Mouse (Mus musculus): ENCODE data around the gene Tfe3. TPM values are rescaled to one million over a fixed set of nuclear protein-coding genes. Genes with fewer than 3 reads are reported as not detected.
"Not testable (repeated sequence)": the region's sequence is repeated elsewhere in the genome, so short reads cannot be mapped to it uniquely, and the experiment has no call there.

Tfe3 gene
- 13.1 and 14.5 TPM in 2 replicates for polyA plus RNA-seq (2014; fragmentation: Nextera tagmentation; extraction: Ambion mirVana)

DNA sequence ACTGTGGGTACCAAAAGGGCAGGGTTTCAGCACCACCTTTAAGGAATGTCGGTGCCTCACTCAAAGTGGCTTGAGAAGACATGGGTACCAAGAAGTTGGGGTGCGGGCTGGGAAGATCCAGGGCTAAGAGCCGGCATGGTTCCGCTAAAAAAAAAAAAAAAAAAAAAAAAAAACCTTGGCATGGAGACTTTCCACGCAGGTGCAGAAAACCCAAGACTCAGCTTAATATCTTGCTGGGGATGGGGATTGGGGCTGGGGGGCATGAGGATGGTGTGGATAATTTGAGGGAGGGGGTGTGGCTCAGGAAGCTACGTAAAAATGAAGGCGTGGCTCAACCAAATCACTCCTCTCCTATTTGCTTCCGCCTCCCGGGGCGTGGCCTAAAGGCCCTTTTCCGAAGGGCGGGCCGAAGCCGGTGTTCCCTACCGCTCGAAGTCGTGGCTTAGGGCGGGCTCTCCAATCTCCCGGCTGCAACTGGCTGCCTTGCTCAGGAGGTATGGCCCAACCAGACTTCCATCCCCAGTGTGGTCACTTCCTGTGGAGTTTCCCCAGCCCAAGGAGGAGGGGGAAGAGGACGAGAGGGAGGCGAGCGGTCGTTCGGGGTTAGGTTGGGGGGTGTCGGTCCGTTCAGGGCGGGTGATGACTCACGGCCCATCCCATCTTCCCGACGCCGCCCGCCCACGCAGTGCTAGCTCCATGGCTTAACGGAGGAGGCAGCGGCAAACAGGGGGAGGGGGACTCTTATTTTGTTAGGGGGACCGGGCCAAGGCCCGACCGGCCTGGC lies at the start of gene Tfe3:
TSS of gene Tfe3 (plus strand) at position 424 of the 784 bp plus-strand sequence.
- peaks cover 12% of the 10 kb centered on the region; the same call in 1 of the 2 replicates for H3K36me3 ChIP-seq (ENCODE audit: control insufficient read depth, insufficient read depth, low read length)
- H3K9me3 ChIP-seq (ENCODE audit: control insufficient read depth, low read length): no peaks in the 10 kb centered on the region
- H3K4me1 ChIP-seq (ENCODE audit: control insufficient read depth in 2 of 2, insufficient read depth in 2 of 2, low read length in 2 of 2): peaks cover 2 to 20% of the 10 kb centered on the region in 2 experiments; a peak in 3 of 4 replicates
- peak within 1 kb of the TSS; percentile 66 to 89 for H3K4me3 ChIP-seq (ENCODE audit: control insufficient read depth in 1 of 2, insufficient read depth in 1 of 2, low read depth in 1 of 2, low read length in 2 of 2)
- WGBS: 19% methylated on average over 38 of the region's 38 CpGs
- H3K27ac ChIP-seq (replicated peaks in 1 of 2; ENCODE audit: control insufficient read depth in 1 of 2, insufficient read depth in 1 of 2, low read depth in 2 of 2, low read length in 2 of 2): peak within 1 kb of the TSS; percentile 64 to 81
- ATAC-seq (ENCODE audit: insufficient number of reproducible peaks, insufficient read depth, low FRiP score, low read depth): peak; percentile 90
- H3K27me3 ChIP-seq (ENCODE audit: control insufficient read depth, insufficient read depth, low read length): no peaks in the 10 kb centered on the region
- H3K9ac ChIP-seq (ENCODE audit: low read length): peak within 1 kb of the TSS; percentile 84
- H3K4me2 ChIP-seq (ENCODE audit: low read length): peak within 1 kb of the TSS; percentile 73

DNA sequence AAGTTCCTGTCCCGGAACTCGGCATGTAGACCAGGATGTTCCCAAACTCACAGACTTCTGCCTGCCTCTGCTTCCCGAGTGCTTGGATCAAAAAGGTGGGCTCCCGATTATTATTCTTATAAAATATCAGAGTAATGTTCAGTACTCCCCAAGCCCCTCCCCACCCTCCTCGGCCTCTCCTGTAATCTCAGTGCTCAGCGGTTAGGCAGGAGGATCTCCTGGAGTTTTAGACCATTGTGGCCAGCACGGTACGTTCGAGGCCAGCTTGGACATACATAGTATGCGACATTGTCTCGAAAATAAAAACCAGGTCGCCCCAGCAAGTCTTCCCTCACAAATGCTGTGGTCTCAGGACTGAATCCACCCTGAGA lies 48.6 kb upstream of the Tfe3 start:
- not testable (repeated sequence) for H3K27ac ChIP-seq (replicated peaks in 1 of 2; ENCODE audit: control insufficient read depth in 1 of 2, insufficient read depth in 1 of 2, low read depth in 2 of 2, low read length in 2 of 2); H3K4me1 ChIP-seq (ENCODE audit: control insufficient read depth in 2 of 2, insufficient read depth in 2 of 2, low read length in 2 of 2); H3K9me3 ChIP-seq (ENCODE audit: control insufficient read depth, low read length); H3K36me3 ChIP-seq (ENCODE audit: control insufficient read depth, insufficient read depth, low read length); H3K27me3 ChIP-seq (ENCODE audit: control insufficient read depth, insufficient read depth, low read length)
- 37% methylated on average over 5 of the region's 12 CpGs for WGBS
- Histone ChIP-seq H3K4me3 (ENCODE audit: control insufficient read depth in 1 of 2, insufficient read depth in 1 of 2, low read depth in 1 of 2, low read length in 2 of 2) (peak overlapping the region; percentile 35 to 39), H3K9ac (ENCODE audit: low read length) (peak overlapping the region; percentile 66), H3K4me2 (ENCODE audit: low read length) (peak overlapping the region; percentile 59)
- peak; percentile 7; the same call in 1 of the 2 replicates for ATAC-seq (ENCODE audit: insufficient number of reproducible peaks, insufficient read depth, low FRiP score, low read depth)

DNA sequence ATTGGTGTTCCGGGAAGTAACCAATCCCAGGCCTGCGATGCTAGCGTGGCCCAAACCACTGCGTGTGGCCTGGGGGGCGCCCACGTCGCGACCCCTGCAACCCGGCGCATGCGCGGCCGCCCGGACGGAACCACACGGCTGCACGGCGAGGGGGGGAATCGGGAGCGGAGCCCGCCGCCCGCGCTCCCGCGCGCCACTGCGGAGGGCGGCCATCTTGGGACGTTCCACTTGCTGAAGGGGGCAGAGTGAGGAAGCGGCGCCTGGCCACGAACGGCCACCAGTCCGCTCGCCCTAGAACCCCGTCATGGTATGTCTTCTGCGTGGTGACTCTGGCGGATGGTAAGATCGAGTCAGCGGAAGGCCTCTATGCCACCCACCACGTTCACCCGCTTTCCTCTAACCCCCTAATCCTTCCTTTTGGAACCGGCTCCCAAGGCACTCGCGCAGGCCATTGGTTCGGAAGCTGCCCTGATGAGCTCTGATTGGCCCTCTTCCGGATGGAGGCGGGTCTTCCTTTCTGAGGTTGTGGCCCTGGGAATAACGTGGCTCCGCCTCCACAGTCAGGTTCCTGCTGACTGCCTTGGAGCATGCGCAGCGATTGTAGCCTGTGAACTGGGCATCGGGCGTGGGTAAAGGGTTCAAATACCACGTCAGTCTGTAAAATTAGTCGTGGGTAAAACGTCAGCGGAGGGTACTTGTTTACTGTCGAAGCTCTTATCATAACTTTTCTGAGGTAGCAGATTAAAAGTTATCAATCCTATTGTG lies 48.0 kb upstream of the Tfe3 start, which contains the start of gene Wdr45:
TSS of gene Wdr45 (plus strand) at position 199 of the 765 bp plus-strand sequence.
- 21% methylated on average over 30 of the region's 60 CpGs for WGBS
- not testable (repeated sequence) for H3K9me3 ChIP-seq (ENCODE audit: control insufficient read depth, low read length); H3K27me3 ChIP-seq (ENCODE audit: control insufficient read depth, insufficient read depth, low read length); H3K27ac ChIP-seq (replicated peaks in 1 of 2; ENCODE audit: control insufficient read depth in 1 of 2, insufficient read depth in 1 of 2, low read depth in 2 of 2, low read length in 2 of 2); H3K4me1 ChIP-seq (ENCODE audit: control insufficient read depth in 2 of 2, insufficient read depth in 2 of 2, low read length in 2 of 2); H3K36me3 ChIP-seq (ENCODE audit: control insufficient read depth, insufficient read depth, low read length)
- Histone ChIP-seq H3K9ac (ENCODE audit: low read length) (peak within 1 kb of the TSS; percentile 66), H3K4me3 (ENCODE audit: control insufficient read depth in 1 of 2, insufficient read depth in 1 of 2, low read depth in 1 of 2, low read length in 2 of 2) (peak within 1 kb of the TSS; percentile 35 to 39), H3K4me2 (ENCODE audit: low read length) (peak within 1 kb of the TSS; percentile 59)
- peak; percentile 95 for ATAC-seq (ENCODE audit: insufficient number of reproducible peaks, insufficient read depth, low FRiP score, low read depth)

DNA sequence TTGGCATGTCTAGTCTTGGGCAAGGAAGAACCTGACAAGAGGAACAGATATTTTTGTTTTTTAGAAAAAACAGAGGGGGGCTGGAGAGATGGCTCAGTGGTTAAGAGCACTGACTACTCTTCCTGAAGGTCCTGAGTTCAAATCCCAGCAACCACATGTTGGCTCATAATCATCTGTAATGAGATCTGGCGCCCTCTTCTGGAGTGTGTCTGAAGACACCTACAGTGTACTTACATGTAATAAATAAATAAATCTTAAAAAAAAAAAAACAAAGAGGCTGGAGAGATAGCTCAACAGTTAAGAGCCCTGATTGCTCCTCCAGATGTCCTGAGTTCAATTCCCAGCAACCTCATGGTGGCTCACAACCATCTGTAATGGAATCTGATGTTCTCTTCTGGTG lies 46.3 kb upstream of the Tfe3 start:
- not testable (repeated sequence) for H3K27ac ChIP-seq (replicated peaks in 1 of 2; ENCODE audit: control insufficient read depth in 1 of 2, insufficient read depth in 1 of 2, low read depth in 2 of 2, low read length in 2 of 2); H3K9ac ChIP-seq (ENCODE audit: low read length); ATAC-seq (ENCODE audit: insufficient number of reproducible peaks, insufficient read depth, low FRiP score, low read depth); H3K27me3 ChIP-seq (ENCODE audit: control insufficient read depth, insufficient read depth, low read length); H3K4me2 ChIP-seq (ENCODE audit: low read length); H3K36me3 ChIP-seq (ENCODE audit: control insufficient read depth, insufficient read depth, low read length); H3K4me3 ChIP-seq (ENCODE audit: control insufficient read depth in 1 of 2, insufficient read depth in 1 of 2, low read depth in 1 of 2, low read length in 2 of 2); H3K4me1 ChIP-seq (ENCODE audit: control insufficient read depth in 2 of 2, insufficient read depth in 2 of 2, low read length in 2 of 2); H3K9me3 ChIP-seq (ENCODE audit: control insufficient read depth, low read length)
- WGBS: 42% methylated on average over 1 of the region's 1 CpGs

DNA sequence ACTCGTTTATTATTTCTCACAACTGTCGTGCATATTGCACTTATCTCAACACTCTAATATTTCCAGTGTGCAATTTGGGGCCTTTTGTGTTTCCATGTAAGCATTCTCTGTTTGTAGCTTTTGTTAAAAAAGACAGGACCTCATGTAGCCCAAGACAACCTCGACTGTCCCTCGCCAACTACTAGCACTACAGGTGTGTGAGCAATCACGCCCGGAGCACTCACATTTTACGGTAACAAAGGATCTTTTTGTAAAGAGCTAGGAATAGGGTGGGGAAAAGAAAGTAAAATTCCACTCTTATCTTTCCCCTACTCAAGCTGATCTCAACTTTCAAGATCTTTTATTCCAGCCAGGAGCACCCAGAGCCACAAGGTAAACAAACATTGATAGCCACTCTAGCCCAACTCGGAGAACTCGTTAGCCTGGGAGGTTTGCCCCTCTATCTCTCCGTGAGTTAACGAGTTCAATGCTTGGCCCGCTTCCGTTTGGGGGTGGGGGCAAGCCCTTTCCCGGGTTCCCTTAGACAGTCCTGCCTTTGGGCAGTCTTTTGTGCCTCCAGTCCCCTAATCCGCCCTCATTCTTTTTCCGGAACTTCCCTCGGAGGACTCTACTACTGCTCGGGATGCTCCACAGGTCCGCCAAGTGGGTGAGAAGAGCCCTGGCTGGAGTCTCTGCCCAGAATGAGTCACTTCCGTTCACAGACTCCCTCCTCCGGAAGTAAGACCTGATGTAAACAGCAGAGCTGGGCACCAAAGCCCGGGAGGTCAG lies 40.7 kb upstream of the Tfe3 start, which contains the start of gene Gm45208:
TSS of gene Gm45208 (plus strand) at position 732 of the 768 bp plus-strand sequence.
- Histone ChIP-seq H3K9ac (ENCODE audit: low read length) (peak within 1 kb of the TSS; percentile 67), H3K27me3 (ENCODE audit: control insufficient read depth, insufficient read depth, low read length) (no peaks in the 10 kb centered on the region), H3K9me3 (ENCODE audit: control insufficient read depth, low read length) (no peaks in the 10 kb centered on the region), H3K4me2 (ENCODE audit: low read length) (peak within 1 kb of the TSS; percentile 73), H3K4me3 (ENCODE audit: control insufficient read depth in 1 of 2, insufficient read depth in 1 of 2, low read depth in 1 of 2, low read length in 2 of 2) (peak within 1 kb of the TSS; percentile 46 to 74), H3K4me1 (ENCODE audit: control insufficient read depth in 2 of 2, insufficient read depth in 2 of 2, low read length in 2 of 2) (no peaks in the 10 kb centered on the region), H3K27ac (replicated peaks in 1 of 2; ENCODE audit: control insufficient read depth in 1 of 2, insufficient read depth in 1 of 2, low read depth in 2 of 2, low read length in 2 of 2) (peak within 1 kb of the TSS; percentile 84 to 96), H3K36me3 (ENCODE audit: control insufficient read depth, insufficient read depth, low read length) (peaks cover 19% of the 10 kb centered on the region)
- peak; percentile 77; the same call in 1 of the 2 replicates for ATAC-seq (ENCODE audit: insufficient number of reproducible peaks, insufficient read depth, low FRiP score, low read depth)
- WGBS: 20% methylated on average over 22 of the region's 22 CpGs

DNA sequence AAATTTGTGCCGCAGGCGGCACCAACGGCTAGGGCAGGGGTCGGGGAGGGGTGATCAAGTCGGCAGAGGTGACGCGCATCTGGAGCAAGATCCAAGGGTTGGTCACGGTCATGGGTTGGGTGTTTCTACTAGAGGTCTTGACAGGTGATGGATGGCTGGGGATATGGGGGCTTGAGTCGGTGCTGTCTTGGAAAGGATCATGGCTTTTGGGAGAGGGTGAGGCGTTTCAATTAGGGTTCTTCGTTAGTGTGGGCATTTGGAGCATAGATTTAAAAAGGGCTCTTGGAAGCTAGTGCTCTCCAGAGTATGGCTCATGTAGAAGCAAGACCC lies 40.1 kb upstream of the Tfe3 start:
- peak overlapping the region; percentile 73 for H3K4me2 ChIP-seq (ENCODE audit: low read length)
- peak overlapping the region; percentile 46 to 74 for H3K4me3 ChIP-seq (ENCODE audit: control insufficient read depth in 1 of 2, insufficient read depth in 1 of 2, low read depth in 1 of 2, low read length in 2 of 2)
- peak overlapping the region; percentile 67 for H3K9ac ChIP-seq (ENCODE audit: low read length)
- no peak; the same call in 1 of the 2 replicates for ATAC-seq (ENCODE audit: insufficient number of reproducible peaks, insufficient read depth, low FRiP score, low read depth)
- H3K9me3 ChIP-seq (ENCODE audit: control insufficient read depth, low read length): no peaks in the 10 kb centered on the region
- 23% methylated on average over 11 of the region's 11 CpGs for WGBS
- peak overlapping the region in 1 of 2 experiments; percentile 84; a peak in 2 of 4 replicates for H3K27ac ChIP-seq (replicated peaks in 1 of 2; ENCODE audit: control insufficient read depth in 1 of 2, insufficient read depth in 1 of 2, low read depth in 2 of 2, low read length in 2 of 2)
- no peaks in the 10 kb centered on the region for H3K4me1 ChIP-seq (ENCODE audit: control insufficient read depth in 2 of 2, insufficient read depth in 2 of 2, low read length in 2 of 2)
- H3K36me3 ChIP-seq (ENCODE audit: control insufficient read depth, insufficient read depth, low read length): peaks cover 25% of the 10 kb centered on the region
- H3K27me3 ChIP-seq (ENCODE audit: control insufficient read depth, insufficient read depth, low read length): no peaks in the 10 kb centered on the region

DNA sequence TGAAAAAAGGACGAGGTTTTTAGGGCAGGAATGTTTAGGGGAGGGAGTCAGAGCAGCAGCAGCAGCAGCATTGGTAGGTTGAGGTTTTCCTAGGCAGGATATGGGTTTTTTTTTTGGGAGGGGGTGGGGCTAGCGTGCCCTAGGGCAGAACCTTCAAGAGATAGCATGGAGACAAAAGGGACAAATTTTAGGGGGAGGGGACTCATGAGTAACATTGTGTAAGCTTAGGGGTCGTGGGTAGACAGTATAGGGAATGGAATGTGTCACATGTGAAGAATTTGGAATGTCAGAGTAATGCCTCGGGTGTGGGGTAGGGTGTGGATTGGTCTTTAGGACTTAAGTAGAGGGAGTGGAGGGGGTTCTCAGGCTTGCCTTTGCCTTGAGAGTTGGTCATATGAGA lies 39.7 kb upstream of the Tfe3 start:
- Histone ChIP-seq H3K27me3 (ENCODE audit: control insufficient read depth, insufficient read depth, low read length) (no peaks in the 10 kb centered on the region), H3K4me2 (ENCODE audit: low read length) (peak overlapping the region; percentile 73), H3K9me3 (ENCODE audit: control insufficient read depth, low read length) (no peaks in the 10 kb centered on the region), H3K36me3 (ENCODE audit: control insufficient read depth, insufficient read depth, low read length) (peaks cover 27% of the 10 kb centered on the region), H3K4me3 (ENCODE audit: control insufficient read depth in 1 of 2, insufficient read depth in 1 of 2, low read depth in 1 of 2, low read length in 2 of 2) (peak overlapping the region; percentile 46 to 74), H3K9ac (ENCODE audit: low read length) (peak overlapping the region; percentile 67), H3K4me1 (ENCODE audit: control insufficient read depth in 2 of 2, insufficient read depth in 2 of 2, low read length in 2 of 2) (no peaks in the 10 kb centered on the region), H3K27ac (replicated peaks in 1 of 2; ENCODE audit: control insufficient read depth in 1 of 2, insufficient read depth in 1 of 2, low read depth in 2 of 2, low read length in 2 of 2) (no peak overlapping the region)
- no peak for ATAC-seq (ENCODE audit: insufficient number of reproducible peaks, insufficient read depth, low FRiP score, low read depth)
- WGBS: 20% methylated on average over 4 of the region's 4 CpGs
